Mouse (Mus musculus): Measurements from ENCODE around the gene Smc3. TPM values are rescaled to one million over a fixed set of nuclear protein-coding genes. Genes with fewer than 3 reads are reported as not detected.

Gene Smc3
- total RNA-seq, 2 experiments from 2014 or later = 35.0 to 37.1 TPM

- intact Hi-C loops (cut with DNase I) = no loop called here
- DNase-seq (ENCODE audit: low spot score in 2 of 2) = peak; percentile 25 to 40
Measured at GRCm38 (mm10) chr19:53676718-53677634, 76.8 kb downstream of the Smc3 start, which contains the start of gene Rbm20. Gene Rbm20 (plus strand): TSS chr19:53677306.

GRCm38 (mm10) chr19:53679194-53679593, 79.0 kb downstream of the Smc3 start:
- intact Hi-C loops (cut with DNase I) = no loop called here
- DNase-seq (ENCODE audit: low spot score in 2 of 2) = no peak

GRCm38 (mm10) chr19:53679981-53680380, 79.8 kb downstream of the Smc3 start:
- intact Hi-C loops (cut with DNase I) = no loop called here
- no peak for DNase-seq (ENCODE audit: low spot score in 2 of 2)

- intact Hi-C loops (cut with DNase I) = no loop called here
Measured at GRCm38 (mm10) chr19:53682427-53682826, 82.2 kb downstream of the Smc3 start.

GRCm38 (mm10) chr19:53687592-53687991, 87.4 kb downstream of the Smc3 start:
- intact Hi-C loops (cut with DNase I) = no loop called here
- DNase-seq (ENCODE audit: low spot score in 2 of 2) = no peak

More at GRCm38 (mm10) chr19:53682427-53682826, 82.2 kb downstream of the Smc3 start:
- DNase-seq (ENCODE audit: low spot score in 2 of 2) = no peak

- DNase-seq (ENCODE audit: low spot score in 2 of 2) = no peak
- intact Hi-C loops (cut with DNase I) = no loop called here
Measured at GRCm38 (mm10) chr19:53690816-53691215, 90.6 kb downstream of the Smc3 start.

- intact Hi-C loops (cut with DNase I) = no loop called here
- DNase-seq (ENCODE audit: low spot score in 2 of 2) = no peak
Measured at GRCm38 (mm10) chr19:53694020-53694419, 93.8 kb downstream of the Smc3 start.

Other genes with a start within 250 kb of the Smc3 start
- gene Gm10197, start 228.6 kb upstream of the Smc3 start, total RNA-seq (2021) = not detected
- gene Smndc1, start 209.8 kb upstream of the Smc3 start, total RNA-seq (2021) = 10 to 100 TPM; 36.6 to 37.6 TPM
- 10 to 100 TPM in 1 of 2 experiments, 1 to 10 TPM in 1; 9.9 to 11.7 TPM for gene Dusp5, start 71.3 kb upstream of the Smc3 start, total RNA-seq (2021)
- gene Nutf2-ps1, start 11.3 kb upstream of the Smc3 start, total RNA-seq (2021) = 10 to 100 TPM; 42.7 to 54.4 TPM
- 1 to 10 TPM; 4.1 to 4.9 TPM for gene Rbm20, start 76.9 kb downstream of the Smc3 start, total RNA-seq (2021)

Data from left cerebral cortex, postnatal 25 days (tissue).